Mouse (Mus musculus) intestine, embryonic 14.5 days (tissue): ENCODE data around the gene Rnpepl1. TPM values are rescaled to one million over a fixed set of nuclear protein-coding genes. Genes with fewer than 3 reads are reported as not detected.

Experiments
- ATAC-seq: fragments of 200-750 bp; cut with Nextera tagmentation; replicated peaks from 2 replicates; pipeline ENCODE4 v1.8.0; 2017; ENCODE audit warnings: low read depth, moderate number of reproducible peaks, moderate TSS enrichment, moderate library complexity; ENCODE audit not compliant: low FRiP score, low TSS enrichment
- DNase-seq: peaks from one replicate; pipeline ENCODE4 v3.0.0-alpha.2; 2018; ENCODE audit warnings: low spot score
- H3K27ac ChIP-seq: fragments of 300-500 bp; sonication (generic); 2 replicates; pipeline ENCODE4 v1.5.1; 2014; ENCODE audit warnings: low read depth, mild to moderate bottlenecking, control low read depth
- H3K27me3 ChIP-seq: fragments of 300-500 bp; sonication (generic); replicated peaks from 2 replicates; pipeline ENCODE4 v1.6.1; 2014; ENCODE audit warnings: low read length, control low read depth; ENCODE audit not compliant: control insufficient read depth, insufficient read depth
- H3K36me3 ChIP-seq: fragments of 300-500 bp; sonication (generic); 2 replicates; pipeline ENCODE4 v1.6.1; 2014; ENCODE audit warnings: low read length, control low read depth; ENCODE audit not compliant: control insufficient read depth, insufficient read depth
- H3K4me1 ChIP-seq: fragments of 300-500 bp; sonication (generic); replicated peaks from 2 replicates; pipeline ENCODE4 v1.6.1; 2014; ENCODE audit warnings: low read length, control low read depth, mixed read lengths; ENCODE audit not compliant: control insufficient read depth, insufficient read depth
- H3K4me2 ChIP-seq: fragments of 300-500 bp; sonication (generic); 2 replicates; pipeline ENCODE4 v1.6.1; 2014; ENCODE audit warnings: low read length
- H3K4me3 ChIP-seq: fragments of 300-500 bp; sonication (generic); 2 replicates; pipeline ENCODE4 v1.5.1; 2014; ENCODE audit warnings: low read depth, low read length, control low read depth, mixed read lengths
- H3K9ac ChIP-seq: fragments of 300-500 bp; sonication (generic); 2 replicates; pipeline ENCODE4 v1.6.1; 2014; ENCODE audit warnings: mild to moderate bottlenecking, low read length
- H3K9me3 ChIP-seq: fragments of 300-500 bp; sonication (generic); 2 replicates; pipeline ENCODE4 v1.6.1; 2016; ENCODE audit warnings: low read length, control low read depth; ENCODE audit not compliant: control insufficient read depth
- WGBS: fragments of 180-500 bp; shearing (Covaris S2); extraction: QIAGEN DNeasy Blood & Tissue Kit; methylation state at CpG from one replicate; pipeline ENCODE4 v1.1.7; 2014; 5-methylcytosine and 5-hydroxymethylcytosine counted together
- polyA plus RNA-seq: library from polyadenylated mRNA; unstranded; fragments of >200 nt; fragmentation: Nextera tagmentation; extraction: Ambion mirVana; gene quantifications from 2 replicates; pipeline ENCODE4 v1.2.1, GENCODE M21; 2014

Rnpepl1 gene
- polyA plus RNA-seq, 1 experiment from 2014 or later: 36.8 TPM

- Histone ChIP-seq H3K27ac (no peak overlapping the region), H3K4me3 (no peak overlapping the region), H3K4me1 (no peaks in the 10 kb centered on the region), H3K4me2 (no peak overlapping the region), H3K9me3 (no peaks in the 10 kb centered on the region), H3K36me3 (no peaks in the 10 kb centered on the region), H3K27me3 (no peaks in the 10 kb centered on the region), H3K9ac (no peak overlapping the region)
- DNase-seq: no peak
- ATAC-seq: no peak
- 68% methylated on average over 12 of the region's 12 CpGs for WGBS
Observed at GRCm38 (mm10) chr1:92877431-92877978, 33.1 kb upstream of the Rnpepl1 start.

GRCm38 (mm10) chr1:92878066-92878741 lies 32.4 kb upstream of the Rnpepl1 start:
- no peak overlapping the region for H3K4me2 ChIP-seq
- no peaks in the 10 kb centered on the region for H3K4me1 ChIP-seq
- H3K36me3 ChIP-seq: no peaks in the 10 kb centered on the region
- DNase-seq (no peak), ATAC-seq (no peak)
- H3K9ac ChIP-seq: no peak overlapping the region
- no peaks in the 10 kb centered on the region for H3K27me3 ChIP-seq
- no peaks in the 10 kb centered on the region for H3K9me3 ChIP-seq
- WGBS: 79% methylated on average over 13 of the region's 13 CpGs
- H3K4me3 ChIP-seq: no peak overlapping the region
- no peak overlapping the region for H3K27ac ChIP-seq

- Histone ChIP-seq H3K4me2 (no peak overlapping the region), H3K27ac (no peak overlapping the region), H3K4me3 (no peak overlapping the region), H3K36me3 (no peaks in the 10 kb centered on the region), H3K27me3 (no peaks in the 10 kb centered on the region), H3K9me3 (no peaks in the 10 kb centered on the region), H3K4me1 (no peaks in the 10 kb centered on the region), H3K9ac (no peak overlapping the region)
- 82% methylated on average over 12 of the region's 12 CpGs for WGBS
- no peak for DNase-seq
- ATAC-seq: no peak
Observed at GRCm38 (mm10) chr1:92879266-92879665, 31.3 kb upstream of the Rnpepl1 start.

GRCm38 (mm10) chr1:92880101-92880500 lies 30.5 kb upstream of the Rnpepl1 start:
- Histone ChIP-seq H3K27me3 (no peaks in the 10 kb centered on the region), H3K4me1 (no peaks in the 10 kb centered on the region), H3K27ac (no peak overlapping the region), H3K4me2 (no peak overlapping the region), H3K9me3 (no peaks in the 10 kb centered on the region), H3K4me3 (no peak overlapping the region), H3K9ac (no peak overlapping the region), H3K36me3 (no peaks in the 10 kb centered on the region)
- WGBS: 73% methylated on average over 5 of the region's 5 CpGs
- ATAC-seq (no peak), DNase-seq (no peak)

- Histone ChIP-seq H3K27ac (no peak overlapping the region), H3K4me3 (no peak overlapping the region), H3K4me1 (no peaks in the 10 kb centered on the region), H3K27me3 (no peaks in the 10 kb centered on the region), H3K9me3 (no peaks in the 10 kb centered on the region), H3K4me2 (no peak overlapping the region), H3K36me3 (no peaks in the 10 kb centered on the region), H3K9ac (no peak overlapping the region)
- ATAC-seq (no peak), DNase-seq (no peak)
- 85% methylated on average over 6 of the region's 6 CpGs for WGBS
Observed at GRCm38 (mm10) chr1:92881982-92882381, 28.6 kb upstream of the Rnpepl1 start.

- no peaks in the 10 kb centered on the region for H3K36me3 ChIP-seq
- WGBS: 73% methylated on average over 7 of the region's 7 CpGs
- ATAC-seq (no peak), DNase-seq (no peak)
- no peak overlapping the region for H3K4me2 ChIP-seq
- H3K4me1 ChIP-seq: no peaks in the 10 kb centered on the region
- H3K4me3 ChIP-seq: no peak overlapping the region
- H3K27ac ChIP-seq: no peak overlapping the region
- no peak overlapping the region for H3K9ac ChIP-seq
- H3K27me3 ChIP-seq: no peaks in the 10 kb centered on the region
- no peaks in the 10 kb centered on the region for H3K9me3 ChIP-seq
Observed at GRCm38 (mm10) chr1:92888901-92889655, 21.5 kb upstream of the Rnpepl1 start.

GRCm38 (mm10) chr1:92892791-92893190 lies 17.8 kb upstream of the Rnpepl1 start:
- no peak overlapping the region for H3K4me2 ChIP-seq
- H3K36me3 ChIP-seq: no peaks in the 10 kb centered on the region

GRCm38 (mm10) chr1:92893896-92894295 lies 16.7 kb upstream of the Rnpepl1 start:
- Histone ChIP-seq H3K27ac (no peak overlapping the region), H3K9ac (no peak overlapping the region), H3K4me1 (no peaks in the 10 kb centered on the region), H3K27me3 (no peaks in the 10 kb centered on the region), H3K9me3 (no peaks in the 10 kb centered on the region), H3K36me3 (no peaks in the 10 kb centered on the region), H3K4me3 (no peak overlapping the region), H3K4me2 (no peak overlapping the region)
- DNase-seq: no peak
- ATAC-seq: no peak
- WGBS: 63% methylated on average over 3 of the region's 3 CpGs

More at GRCm38 (mm10) chr1:92892791-92893190, 17.8 kb upstream of the Rnpepl1 start:
- WGBS: 59% methylated on average over 3 of the region's 3 CpGs
- no peak for DNase-seq
- H3K27ac ChIP-seq: no peak overlapping the region
- H3K4me1 ChIP-seq: no peaks in the 10 kb centered on the region
- no peaks in the 10 kb centered on the region for H3K27me3 ChIP-seq
- no peak overlapping the region for H3K4me3 ChIP-seq
- no peaks in the 10 kb centered on the region for H3K9me3 ChIP-seq
- H3K9ac ChIP-seq: no peak overlapping the region
- no peak for ATAC-seq
